Mouse (Mus musculus): Measurements from ENCODE around the gene Smtnl1. TPM values are rescaled to one million over a fixed set of nuclear protein-coding genes. Genes with fewer than 3 reads are reported as not detected.
A peak's percentile ranks its signal among the peaks of the same experiment; 100 is the strongest.

Smtnl1 gene
- polyA plus RNA-seq, 2 experiments: 0.23 to 0.38 TPM

GRCm38 (mm10) chr2:84845226-84845625 is 22.8 kb upstream of the Smtnl1 start:
- Histone ChIP-seq H3K36me3 (replicated peaks; ENCODE audit: control insufficient read depth, insufficient read depth, low read depth) (peaks cover 94% of the 10 kb centered on the region), H3K9me3 (ENCODE audit: control insufficient read depth, low read length) (no peaks in the 10 kb centered on the region), H3K4me3 (ENCODE audit: insufficient read depth in 1 of 2, low read depth in 2 of 2, low read length in 2 of 2) (no peak overlapping the region; a peak in 1 of 4 replicates), H3K9ac (replicated peaks) (peak overlapping the region; percentile 13; the same call in 1 of the 2 replicates), H3K4me2 (ENCODE audit: low read depth) (peak overlapping the region; percentile 99), H3K4me1 (replicated peaks; ENCODE audit: control insufficient read depth in 2 of 2, insufficient read depth in 2 of 2, low read length in 1 of 2) (peaks cover 25 to 35% of the 10 kb centered on the region in 2 experiments), H3K27me3 (ENCODE audit: control insufficient read depth, insufficient read depth, low read length) (no peaks in the 10 kb centered on the region), H3K27ac (peak overlapping the region; percentile 6; the same call in 1 of the 2 replicates)
- ATAC-seq (ENCODE audit: insufficient read depth): no peak
- DNase-seq (ENCODE audit: low read depth in 3 of 3, low spot score in 3 of 3): no peak
- 52% methylated on average over 1 of the region's 1 CpGs for WGBS (ENCODE audit: insufficient replicate concordance)
- no peak for TF ChIP-seq CTCF (IDR thresholded peaks at IDR 0.05; ENCODE audit: low read depth)
- TF ChIP-seq EP300 (IDR thresholded peaks at IDR 0.05; ENCODE audit: low read depth): no peak

DNA sequence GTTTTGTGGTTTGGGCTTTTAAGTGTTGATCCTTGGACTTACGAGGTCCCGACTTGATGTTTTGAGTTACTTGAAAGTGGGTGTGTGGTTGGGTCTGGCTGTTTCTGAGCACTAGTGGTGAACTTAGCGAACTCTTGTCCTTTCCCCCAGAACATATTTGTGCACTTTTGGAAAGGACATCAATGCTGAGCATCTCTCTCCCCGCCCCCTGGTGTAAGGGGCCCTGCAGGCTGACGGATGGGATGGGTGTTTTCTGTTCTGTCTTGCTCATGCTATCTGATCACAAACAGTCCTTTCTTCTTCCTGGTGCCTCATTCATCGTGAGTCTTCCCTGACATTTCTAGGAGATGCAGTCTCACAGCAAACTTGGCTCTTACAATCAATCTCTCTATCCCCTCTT is 21.2 kb upstream of the Smtnl1 start:
- H3K27ac ChIP-seq: peak overlapping the region; percentile 98
- peak overlapping the region; percentile 86 for H3K9ac ChIP-seq (replicated peaks)
- peaks cover 79% of the 10 kb centered on the region for H3K36me3 ChIP-seq (replicated peaks; ENCODE audit: control insufficient read depth, insufficient read depth, low read depth)
- 21% methylated on average over 6 of the region's 6 CpGs for WGBS (ENCODE audit: insufficient replicate concordance)
- ATAC-seq (ENCODE audit: insufficient read depth) (no peak), DNase-seq (ENCODE audit: low read depth in 3 of 3, low spot score in 3 of 3) (peak in 1 of 3 experiments; percentile 58)
- H3K4me3 ChIP-seq (ENCODE audit: insufficient read depth in 1 of 2, low read depth in 2 of 2, low read length in 2 of 2): peak overlapping the region; percentile 60 to 88
- no peaks in the 10 kb centered on the region for H3K9me3 ChIP-seq (ENCODE audit: control insufficient read depth, low read length)
- peaks cover 29 to 32% of the 10 kb centered on the region in 2 experiments for H3K4me1 ChIP-seq (replicated peaks; ENCODE audit: control insufficient read depth in 2 of 2, insufficient read depth in 2 of 2, low read length in 1 of 2)
- no peak; the same call in 1 of the 2 replicates for TF ChIP-seq EP300 (IDR thresholded peaks at IDR 0.05; ENCODE audit: low read depth)
- peak; percentile 59 for TF ChIP-seq CTCF (IDR thresholded peaks at IDR 0.05; ENCODE audit: low read depth)
- peak overlapping the region; percentile 99 for H3K4me2 ChIP-seq (ENCODE audit: low read depth)
- H3K27me3 ChIP-seq (ENCODE audit: control insufficient read depth, insufficient read depth, low read length): no peaks in the 10 kb centered on the region

DNA sequence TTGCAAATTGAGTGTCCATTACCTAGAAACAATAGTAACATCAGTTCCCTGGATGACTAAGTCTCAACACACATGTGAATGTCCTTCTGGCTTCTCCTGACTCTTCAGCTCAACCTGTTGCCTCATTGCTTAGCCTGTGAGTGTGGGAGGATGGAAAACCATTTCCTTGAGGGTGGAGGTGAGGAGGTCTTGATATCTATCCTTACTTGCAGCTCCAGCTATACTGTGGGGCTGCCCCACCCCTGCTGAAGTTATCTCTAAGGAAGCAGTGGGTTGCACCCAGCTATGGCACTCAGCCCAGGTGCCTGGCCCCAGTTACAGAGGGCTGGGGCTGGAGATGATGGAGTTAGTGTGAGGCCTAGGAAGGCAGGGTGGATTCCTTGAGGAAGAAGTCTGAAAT is 19.5 kb upstream of the Smtnl1 start:
- no peaks in the 10 kb centered on the region for H3K9me3 ChIP-seq (ENCODE audit: control insufficient read depth, low read length)
- DNase-seq (ENCODE audit: low read depth in 3 of 3, low spot score in 3 of 3): peak; percentile 86 to 90 (median 90)
- H3K4me2 ChIP-seq (ENCODE audit: low read depth): peak overlapping the region; percentile 99
- peak overlapping the region; percentile 88 to 97 for H3K4me3 ChIP-seq (ENCODE audit: insufficient read depth in 1 of 2, low read depth in 2 of 2, low read length in 2 of 2)
- H3K27ac ChIP-seq: peak overlapping the region; percentile 98
- H3K36me3 ChIP-seq (replicated peaks; ENCODE audit: control insufficient read depth, insufficient read depth, low read depth): peaks cover 61% of the 10 kb centered on the region
- H3K9ac ChIP-seq (replicated peaks): peak overlapping the region; percentile 86
- peaks cover 41 to 45% of the 10 kb centered on the region in 2 experiments for H3K4me1 ChIP-seq (replicated peaks; ENCODE audit: control insufficient read depth in 2 of 2, insufficient read depth in 2 of 2, low read length in 1 of 2)
- peak; percentile 87 for TF ChIP-seq EP300 (IDR thresholded peaks at IDR 0.05; ENCODE audit: low read depth)
- no peak for TF ChIP-seq CTCF (IDR thresholded peaks at IDR 0.05; ENCODE audit: low read depth)
- no peaks in the 10 kb centered on the region for H3K27me3 ChIP-seq (ENCODE audit: control insufficient read depth, insufficient read depth, low read length)
- ATAC-seq (ENCODE audit: insufficient read depth): peak; percentile 91

DNA sequence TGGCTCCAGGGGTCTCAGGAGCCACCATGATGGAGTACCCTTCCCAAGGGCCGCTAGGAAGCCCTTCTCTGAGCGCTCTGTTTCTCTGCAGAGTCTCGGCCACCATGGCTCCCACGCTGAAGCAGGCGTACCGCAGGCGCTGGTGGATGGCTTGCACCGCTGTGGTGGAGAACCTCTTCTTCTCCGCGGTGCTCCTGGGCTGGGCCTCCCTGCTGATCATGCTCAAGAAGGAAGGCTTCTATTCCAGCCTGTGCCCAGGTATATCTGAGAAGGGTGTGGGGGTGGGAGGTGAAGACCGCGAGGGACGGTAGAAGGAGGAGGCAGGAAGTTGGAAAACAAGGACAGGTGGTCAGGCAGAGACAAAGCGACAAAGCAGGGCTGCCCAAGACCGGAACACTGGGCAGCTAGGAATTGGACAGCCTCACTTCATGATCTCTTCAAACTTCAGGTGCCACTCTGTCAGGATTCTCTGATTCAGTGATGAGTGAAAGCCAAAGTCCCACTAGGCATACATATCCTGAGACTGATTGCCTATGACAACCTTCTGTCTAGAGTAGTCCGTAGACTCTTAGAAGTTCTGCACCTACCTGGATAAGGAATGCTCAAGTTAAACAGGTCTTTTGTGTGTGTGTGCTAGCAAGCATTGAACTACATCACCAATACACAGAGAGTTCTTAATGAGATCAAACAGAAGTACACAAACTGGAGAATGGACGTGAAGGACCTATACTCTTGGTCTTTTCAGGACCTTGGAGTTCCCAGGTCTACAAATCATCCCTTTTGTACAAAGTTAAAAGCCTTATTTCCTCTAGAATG is 18.5 kb upstream of the Smtnl1 start:
- peak overlapping the region; percentile 86 for H3K9ac ChIP-seq (replicated peaks)
- H3K4me3 ChIP-seq (ENCODE audit: insufficient read depth in 1 of 2, low read depth in 2 of 2, low read length in 2 of 2): peak overlapping the region; percentile 88 to 97
- no peaks in the 10 kb centered on the region for H3K9me3 ChIP-seq (ENCODE audit: control insufficient read depth, low read length)
- TF ChIP-seq CTCF (IDR thresholded peaks at IDR 0.05; ENCODE audit: low read depth): no peak
- TF ChIP-seq EP300 (IDR thresholded peaks at IDR 0.05; ENCODE audit: low read depth): no peak
- ATAC-seq (ENCODE audit: insufficient read depth): peak; percentile 7; the same call in 1 of the 2 replicates
- peaks cover 52% of the 10 kb centered on the region for H3K36me3 ChIP-seq (replicated peaks; ENCODE audit: control insufficient read depth, insufficient read depth, low read depth)
- no peak for DNase-seq (ENCODE audit: low read depth in 3 of 3, low spot score in 3 of 3)
- H3K4me2 ChIP-seq (ENCODE audit: low read depth): peak overlapping the region; percentile 99
- WGBS (ENCODE audit: insufficient replicate concordance): 2% methylated on average over 17 of the region's 17 CpGs
- H3K27ac ChIP-seq: peak overlapping the region; percentile 98
- H3K27me3 ChIP-seq (ENCODE audit: control insufficient read depth, insufficient read depth, low read length): no peaks in the 10 kb centered on the region
- peaks cover 41 to 46% of the 10 kb centered on the region in 2 experiments for H3K4me1 ChIP-seq (replicated peaks; ENCODE audit: control insufficient read depth in 2 of 2, insufficient read depth in 2 of 2, low read length in 1 of 2)

GRCm38 (mm10) chr2:84840016-84840747 is 17.7 kb upstream of the Smtnl1 start:
- Histone ChIP-seq H3K27ac (peak overlapping the region; percentile 98), H3K4me2 (ENCODE audit: low read depth) (peak overlapping the region; percentile 99), H3K9me3 (ENCODE audit: control insufficient read depth, low read length) (no peaks in the 10 kb centered on the region), H3K4me3 (ENCODE audit: insufficient read depth in 1 of 2, low read depth in 2 of 2, low read length in 2 of 2) (peak overlapping the region; percentile 88 to 97), H3K36me3 (replicated peaks; ENCODE audit: control insufficient read depth, insufficient read depth, low read depth) (peaks cover 44% of the 10 kb centered on the region), H3K27me3 (ENCODE audit: control insufficient read depth, insufficient read depth, low read length) (no peaks in the 10 kb centered on the region), H3K4me1 (replicated peaks; ENCODE audit: control insufficient read depth in 2 of 2, insufficient read depth in 2 of 2, low read length in 1 of 2) (peaks cover 40 to 41% of the 10 kb centered on the region in 2 experiments), H3K9ac (replicated peaks) (peak overlapping the region; percentile 86)
- TF ChIP-seq EP300 (IDR thresholded peaks at IDR 0.05; ENCODE audit: low read depth) (no peak), CTCF (IDR thresholded peaks at IDR 0.05; ENCODE audit: low read depth) (0 out of 2 replicates have a peak, but pooled peaks have one; percentile 2)
- peak in 1 of 3 experiments; percentile 53 for DNase-seq (ENCODE audit: low read depth in 3 of 3, low spot score in 3 of 3)
- under 1% methylated on average over 54 of the region's 54 CpGs for WGBS (ENCODE audit: insufficient replicate concordance)
- peak; percentile 51 for ATAC-seq (ENCODE audit: insufficient read depth)

Measured in liver, embryonic 14.5 days (tissue).